Mouse (Mus musculus): Measurements from ENCODE around the gene Kyat1.
"Not testable (repeated sequence)": the region's sequence is repeated elsewhere in the genome, so short reads cannot be mapped to it uniquely, and the experiment has no call there.

Gene Kyat1

GRCm38 (mm10) chr2:30173541-30174240, 32.0 kb downstream of the Kyat1 start:
- DNase-seq (ENCODE audit: low read depth, low spot score): no peak

GRCm38 (mm10) chr2:30171997-30172382, 33.7 kb downstream of the Kyat1 start:
- DNase-seq (ENCODE audit: low read depth, low spot score): no peak

- DNase-seq (ENCODE audit: low read depth, low spot score): peak; percentile 69
Measured at GRCm38 (mm10) chr2:30171371-30171996, 34.2 kb downstream of the Kyat1 start, which contains the start of gene Endog. TSS of gene Endog (plus strand) at chr2:30171493.

GRCm38 (mm10) chr2:30166677-30167076, 39.0 kb downstream of the Kyat1 start:
- DNase-seq (ENCODE audit: low read depth, low spot score): no peak

- DNase-seq (ENCODE audit: low read depth, low spot score): no peak
Measured at GRCm38 (mm10) chr2:30164340-30164932, 41.2 kb downstream of the Kyat1 start.

- DNase-seq (ENCODE audit: low read depth, low spot score): peak; percentile 39
Measured at GRCm38 (mm10) chr2:30161809-30162208, 43.8 kb downstream of the Kyat1 start.

GRCm38 (mm10) chr2:30159871-30160270, 45.8 kb downstream of the Kyat1 start:
- not testable (repeated sequence) for DNase-seq (ENCODE audit: low read depth, low spot score)

- DNase-seq (ENCODE audit: low read depth, low spot score): no peak
Measured at GRCm38 (mm10) chr2:30152616-30153015, 53.0 kb downstream of the Kyat1 start.

- no peak for DNase-seq (ENCODE audit: low read depth, low spot score)
Measured at GRCm38 (mm10) chr2:30151840-30152239, 53.8 kb downstream of the Kyat1 start.

GRCm38 (mm10) chr2:30147466-30147865, 58.2 kb downstream of the Kyat1 start:
- DNase-seq (ENCODE audit: low read depth, low spot score): no peak

- DNase-seq (ENCODE audit: low read depth, low spot score): no peak
Measured at GRCm38 (mm10) chr2:30144436-30144835, 61.2 kb downstream of the Kyat1 start.

GRCm38 (mm10) chr2:30140021-30140420, 65.6 kb downstream of the Kyat1 start:
- DNase-seq (ENCODE audit: low read depth, low spot score): not testable (repeated sequence)

- no peak for DNase-seq (ENCODE audit: low read depth, low spot score)
Measured at GRCm38 (mm10) chr2:30136458-30136857, 69.2 kb downstream of the Kyat1 start.
